Mouse (Mus musculus): ENCODE measurements around the gene D430042O09Rik. TPM values are rescaled to one million over a fixed set of nuclear protein-coding genes. Genes with fewer than 3 reads are reported as not detected.

The D430042O09Rik gene
- total RNA-seq, 2 experiments from 2014 or later, result 4.4 to 6.5 TPM

- intact Hi-C loops (cut with DNase I), result no loop called here
- DNase-seq, result no peak
These were observed 78.4 kb downstream of the D430042O09Rik start for GRCm38 (mm10) chr7:125786105-125786504.

GRCm38 (mm10) chr7:125787046-125787445 is 79.4 kb downstream of the D430042O09Rik start:
- intact Hi-C loops (cut with DNase I), result no loop called here
- no peak for DNase-seq

- intact Hi-C loops (cut with DNase I), result no loop called here
- DNase-seq, result no peak
These were observed 82.4 kb downstream of the D430042O09Rik start for GRCm38 (mm10) chr7:125790039-125790438.

- no peak for DNase-seq
- intact Hi-C loops (cut with DNase I), result no loop called here
These were observed 98.9 kb downstream of the D430042O09Rik start for GRCm38 (mm10) chr7:125806571-125806970.

- no peak for DNase-seq
- intact Hi-C loops (cut with DNase I), result no loop called here
These were observed 100.5 kb downstream of the D430042O09Rik start for GRCm38 (mm10) chr7:125808210-125808609.

- DNase-seq, result no peak
- intact Hi-C loops (cut with DNase I), result no loop called here
These were observed 105.0 kb downstream of the D430042O09Rik start for GRCm38 (mm10) chr7:125812721-125813120.

- intact Hi-C loops (cut with DNase I), result no loop called here
- DNase-seq, result no peak
These were observed 108.0 kb downstream of the D430042O09Rik start for GRCm38 (mm10) chr7:125815733-125816132.

GRCm38 (mm10) chr7:125818301-125818712 is 110.6 kb downstream of the D430042O09Rik start:
- DNase-seq, result no peak
- intact Hi-C loops (cut with DNase I), result no loop called here

- DNase-seq, result no peak
- intact Hi-C loops (cut with DNase I), result no loop called here
These were observed 112.5 kb downstream of the D430042O09Rik start for GRCm38 (mm10) chr7:125820233-125820632.

GRCm38 (mm10) chr7:125826425-125826824 is 118.7 kb downstream of the D430042O09Rik start:
- no peak for DNase-seq
- intact Hi-C loops (cut with DNase I), result no loop called here

GRCm38 (mm10) chr7:125826887-125827286 is 119.2 kb downstream of the D430042O09Rik start:
- intact Hi-C loops (cut with DNase I), result no loop called here
- no peak for DNase-seq

GRCm38 (mm10) chr7:125827420-125827819 is 119.7 kb downstream of the D430042O09Rik start:
- intact Hi-C loops (cut with DNase I), result no loop called here
- no peak for DNase-seq

- intact Hi-C loops (cut with DNase I), result no loop called here
- no peak for DNase-seq
These were observed 120.9 kb downstream of the D430042O09Rik start for GRCm38 (mm10) chr7:125828561-125828960.

GRCm38 (mm10) chr7:125829121-125829666 is 121.5 kb downstream of the D430042O09Rik start:
- intact Hi-C loops (cut with DNase I), result no loop called here
- no peak for DNase-seq

- intact Hi-C loops (cut with DNase I), result no loop called here
- DNase-seq, result no peak
These were observed 125.1 kb downstream of the D430042O09Rik start for GRCm38 (mm10) chr7:125832767-125833166.

- no peak for DNase-seq
- intact Hi-C loops (cut with DNase I), result no loop called here
These were observed 125.8 kb downstream of the D430042O09Rik start for GRCm38 (mm10) chr7:125833471-125833870.

- no peak for DNase-seq
- intact Hi-C loops (cut with DNase I), result no loop called here
These were observed 130.5 kb downstream of the D430042O09Rik start for GRCm38 (mm10) chr7:125838078-125838742.

GRCm38 (mm10) chr7:125845611-125846010 is 137.9 kb downstream of the D430042O09Rik start:
- intact Hi-C loops (cut with DNase I), result no loop called here
- no peak for DNase-seq

GRCm38 (mm10) chr7:125846866-125847527 is 139.3 kb downstream of the D430042O09Rik start:
- intact Hi-C loops (cut with DNase I), result no loop called here
- peak in 1 of 2 experiments; percentile 30 for DNase-seq

- DNase-seq, result no peak
- intact Hi-C loops (cut with DNase I), result no loop called here
These were observed 139.8 kb downstream of the D430042O09Rik start for GRCm38 (mm10) chr7:125847528-125847866.

- intact Hi-C loops (cut with DNase I), result no loop called here
- DNase-seq, result no peak
These were observed 151.9 kb downstream of the D430042O09Rik start for GRCm38 (mm10) chr7:125859564-125859963.

- intact Hi-C loops (cut with DNase I), result no loop called here
- DNase-seq, result no peak
These were observed 152.7 kb downstream of the D430042O09Rik start for GRCm38 (mm10) chr7:125860421-125860820.
